Mouse (Mus musculus) cerebellum, adult (tissue): ENCODE data around the gene Tdrd7.
A peak's percentile ranks its signal among the peaks of the same experiment; 100 is the strongest.

ENCODE experiments used
- ATAC-seq: cut with Nextera tagmentation; 2 replicates; pipeline ENCODE4 v1.9.2; 2017; ENCODE audit warnings: mild to moderate bottlenecking, moderate library complexity, mixed read lengths; ENCODE audit not compliant: insufficient number of reproducible peaks, low FRiP score, low TSS enrichment

The Tdrd7 gene

DNA sequence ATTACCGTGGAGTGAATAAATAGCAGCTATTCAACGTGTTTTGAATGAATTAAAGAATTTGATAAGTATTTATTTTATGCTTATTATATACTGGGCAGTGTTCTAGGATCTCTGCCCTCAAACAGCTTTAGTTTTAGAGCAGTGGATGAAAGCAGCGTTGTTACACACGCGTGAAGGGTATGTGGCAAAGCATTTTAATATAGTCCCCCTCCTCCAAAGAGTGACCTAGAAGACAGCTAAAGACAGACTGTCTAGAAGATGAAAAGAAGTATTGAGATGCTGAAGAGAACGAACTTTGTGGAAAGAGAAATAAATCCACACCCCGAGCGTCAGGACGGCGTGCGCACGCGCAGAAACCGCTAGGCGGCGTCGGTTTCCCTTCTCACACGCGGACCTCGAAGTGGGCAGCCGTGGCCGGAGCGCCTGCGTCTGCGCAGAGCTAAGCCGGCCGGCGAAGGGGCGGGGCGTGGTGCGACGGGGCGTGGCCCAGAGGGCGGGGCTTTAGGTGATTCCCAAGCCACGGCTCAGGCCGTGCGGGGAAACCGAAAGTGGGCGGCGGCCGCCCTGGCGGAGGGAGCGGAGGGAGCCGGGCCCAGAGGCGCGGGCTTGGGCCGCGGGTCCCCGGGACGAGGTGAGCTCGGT, 6.8 kb downstream of the Tdrd7 start:
- ATAC-seq: peak; percentile 95

DNA sequence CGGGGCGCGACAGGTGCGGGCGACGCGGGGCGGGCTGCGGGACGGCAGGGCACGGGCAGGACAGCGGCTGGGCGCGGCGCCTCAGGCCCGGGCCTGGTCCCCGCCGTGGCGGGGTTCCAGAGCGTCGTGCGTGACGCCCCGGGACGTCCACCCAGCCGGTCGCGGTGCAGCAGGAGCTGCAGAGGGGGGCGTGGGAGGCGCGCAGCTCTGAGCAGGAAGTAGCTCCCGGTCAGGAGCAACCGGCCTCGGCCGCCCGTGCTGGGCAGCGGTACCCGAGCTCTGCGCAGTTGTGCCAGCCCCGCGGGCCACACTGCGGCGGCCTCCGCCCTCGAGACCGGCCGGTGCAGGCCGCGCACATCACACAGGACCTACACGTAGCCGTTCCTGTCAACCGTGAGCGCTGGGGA, 7.3 kb downstream of the Tdrd7 start:
- ATAC-seq: peak; percentile 78

DNA sequence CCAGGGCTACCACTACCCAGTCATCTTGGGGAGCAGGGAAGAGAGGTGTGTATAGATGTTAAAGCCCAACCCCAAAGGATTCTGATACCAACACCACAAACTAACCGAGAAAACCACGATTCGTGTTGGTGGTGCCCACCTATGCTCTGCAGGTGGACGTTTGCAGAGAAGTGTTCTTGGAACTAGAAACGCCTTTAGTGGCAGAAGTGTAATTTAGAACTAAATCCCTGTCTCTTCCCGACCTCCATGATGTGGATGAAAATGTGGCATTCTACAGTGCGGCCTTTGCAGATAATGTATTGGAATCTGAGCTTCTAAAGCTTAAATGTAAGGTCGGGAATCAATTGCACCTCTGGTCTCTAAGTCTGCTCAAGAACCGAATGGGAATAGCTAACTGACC, 7.8 kb downstream of the Tdrd7 start:
- no peak for ATAC-seq

DNA sequence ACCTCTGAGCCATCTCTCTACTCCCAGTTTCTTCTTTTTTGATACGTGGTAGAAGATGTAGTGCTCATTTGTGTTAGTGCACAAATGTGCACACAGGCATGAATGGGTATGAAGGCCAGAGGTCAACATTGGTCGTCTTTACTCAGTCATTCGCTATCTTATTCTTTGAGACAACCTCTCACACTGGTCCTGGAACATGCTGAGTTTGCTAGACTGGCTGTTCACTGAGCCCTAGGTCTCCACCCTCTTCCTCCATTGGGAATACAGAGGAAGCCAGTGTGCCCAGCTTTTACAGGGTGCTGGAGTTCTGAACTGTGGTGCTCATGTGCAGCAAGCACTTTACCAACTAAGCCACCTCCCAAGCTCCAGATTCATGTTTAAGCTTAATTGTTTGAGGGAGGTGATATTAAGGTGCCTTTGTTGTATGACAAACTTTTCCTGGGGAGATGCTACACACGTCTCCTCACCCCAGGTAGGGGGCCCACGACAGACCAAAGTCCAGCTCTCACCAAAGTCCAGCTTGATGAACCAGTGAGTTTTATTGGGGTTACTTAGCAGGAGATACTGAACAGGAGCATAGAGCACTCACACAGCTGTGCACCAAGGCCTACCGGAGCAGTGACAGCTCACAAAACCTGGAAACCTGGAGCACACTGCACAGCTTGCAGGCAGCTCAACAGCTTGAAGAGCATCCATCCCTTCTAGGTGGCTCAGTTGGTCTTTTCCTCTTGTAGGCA, 12.0 kb downstream of the Tdrd7 start:
- ATAC-seq: no peak

DNA sequence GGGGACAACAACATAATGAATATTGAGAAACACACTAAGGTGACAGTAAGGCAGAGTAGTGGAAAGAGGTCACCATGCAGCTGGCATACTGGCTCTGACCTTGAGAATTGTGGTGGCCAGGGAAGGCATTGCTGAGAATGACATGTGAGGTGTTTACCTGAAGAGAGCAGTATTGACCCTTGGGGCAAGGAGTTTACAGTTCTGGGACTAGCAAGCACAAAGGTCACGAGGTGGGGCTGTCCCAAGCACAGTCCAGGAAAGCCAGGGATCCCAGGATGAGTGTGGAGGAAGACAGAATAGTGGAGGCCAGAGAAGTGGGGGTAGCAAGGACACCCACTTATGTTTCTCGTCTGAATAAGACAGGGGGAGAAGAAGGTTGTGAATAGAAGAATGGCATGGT, 14.8 kb downstream of the Tdrd7 start:
- no peak for ATAC-seq

DNA sequence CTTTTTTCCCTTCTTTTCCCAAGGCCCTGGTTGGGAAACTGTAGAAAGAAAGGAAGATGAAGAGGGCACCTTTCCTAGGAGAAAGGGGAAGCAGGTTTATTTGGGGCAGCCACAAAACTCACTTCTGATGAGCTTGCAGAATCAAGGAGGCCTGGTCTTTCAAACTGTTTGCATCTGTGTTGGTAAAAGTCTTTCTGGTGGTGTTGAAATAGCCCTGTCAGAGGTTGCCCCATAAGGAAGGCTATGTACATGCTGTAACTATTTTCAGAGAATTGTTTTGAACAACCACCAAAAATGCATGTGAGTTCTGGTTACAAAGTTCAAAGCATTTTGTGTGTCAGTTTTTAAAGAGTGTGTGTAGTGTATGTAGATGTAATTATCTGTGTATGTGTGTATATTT, 15.9 kb downstream of the Tdrd7 start:
- no peak for ATAC-seq

DNA sequence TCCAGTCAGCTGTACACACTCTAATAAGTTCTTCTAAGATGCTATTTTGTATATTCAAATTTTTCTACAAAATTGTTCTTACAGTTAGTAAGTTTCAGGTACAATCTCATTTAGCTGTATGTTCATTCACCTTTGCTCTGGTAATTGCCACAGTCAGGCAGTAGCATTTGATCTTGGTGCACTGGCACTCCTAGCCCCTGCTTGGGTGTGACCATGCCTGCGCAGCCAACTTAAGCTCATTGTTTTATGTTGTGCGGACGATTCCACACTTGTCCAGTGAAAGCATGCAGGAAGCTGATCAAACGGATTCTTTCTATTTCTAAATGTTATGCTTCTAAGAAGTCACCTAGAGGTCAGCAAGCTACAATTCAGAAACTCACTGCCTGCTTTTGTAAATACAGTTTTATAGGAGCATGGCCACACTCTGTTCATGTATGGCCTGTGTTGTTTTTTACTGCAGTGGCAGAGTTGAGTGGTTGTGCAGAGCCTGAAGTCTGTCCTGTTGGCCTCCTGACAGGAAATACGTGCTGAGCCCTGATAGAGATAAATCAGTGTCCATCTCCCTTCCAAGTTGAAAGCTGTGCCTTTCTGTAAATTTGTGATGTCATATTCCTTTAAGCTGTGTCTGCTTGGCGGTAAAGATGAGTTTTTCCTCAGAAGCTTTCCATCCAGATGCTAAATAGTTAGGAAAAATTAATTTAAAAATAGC, 25.4 kb downstream of the Tdrd7 start:
- ATAC-seq: no peak

DNA sequence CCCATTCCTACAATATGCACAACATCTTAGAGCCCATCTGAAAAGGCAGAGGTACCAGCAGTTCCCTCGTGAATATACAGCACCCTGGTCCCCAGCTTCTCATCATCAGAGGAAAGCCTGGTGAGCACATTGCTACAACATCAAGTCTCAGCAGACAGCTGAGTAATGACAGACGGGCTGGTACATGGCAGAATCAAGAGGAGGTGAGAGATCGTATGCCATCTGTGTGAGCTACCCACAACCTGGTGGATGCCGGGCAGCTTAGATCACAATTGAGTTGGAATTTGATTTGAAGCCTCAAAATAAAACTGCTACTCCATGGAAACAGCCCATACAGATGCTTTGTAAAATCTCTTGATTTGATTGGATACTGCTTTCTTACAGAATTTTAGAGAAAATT, 33.4 kb downstream of the Tdrd7 start:
- no peak for ATAC-seq

DNA sequence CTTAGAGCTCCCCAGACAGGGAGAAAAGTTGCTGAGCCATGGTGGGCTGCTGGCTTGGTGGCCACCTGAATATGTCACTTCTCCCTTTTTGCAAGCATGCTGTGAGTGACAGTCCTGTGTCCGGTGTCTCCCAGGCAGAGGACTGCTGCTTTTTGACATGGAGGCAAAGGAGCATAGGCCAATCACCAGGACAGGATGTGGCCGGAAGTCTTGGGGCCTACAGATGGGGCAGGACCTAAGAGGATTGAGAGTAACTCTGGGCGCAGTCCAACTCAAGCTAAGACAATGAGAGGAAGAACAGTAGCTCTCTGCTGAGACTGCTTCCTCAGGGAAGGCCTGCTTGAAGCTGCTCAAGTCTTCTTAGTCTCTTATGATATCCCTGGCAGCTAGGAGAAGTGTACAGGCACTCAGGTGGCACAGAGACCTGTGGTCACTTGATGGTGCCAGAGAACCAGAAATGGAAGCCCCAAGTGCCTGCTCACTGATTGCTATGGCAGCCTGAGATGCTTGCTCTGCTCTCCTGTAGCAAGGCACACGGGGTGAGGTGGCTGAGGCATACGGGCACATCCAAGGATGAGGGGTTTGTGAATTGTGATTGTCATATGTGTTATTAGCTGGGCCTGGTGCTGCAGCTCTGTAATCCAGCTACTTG, 43.1 kb downstream of the Tdrd7 start:
- ATAC-seq: no peak

DNA sequence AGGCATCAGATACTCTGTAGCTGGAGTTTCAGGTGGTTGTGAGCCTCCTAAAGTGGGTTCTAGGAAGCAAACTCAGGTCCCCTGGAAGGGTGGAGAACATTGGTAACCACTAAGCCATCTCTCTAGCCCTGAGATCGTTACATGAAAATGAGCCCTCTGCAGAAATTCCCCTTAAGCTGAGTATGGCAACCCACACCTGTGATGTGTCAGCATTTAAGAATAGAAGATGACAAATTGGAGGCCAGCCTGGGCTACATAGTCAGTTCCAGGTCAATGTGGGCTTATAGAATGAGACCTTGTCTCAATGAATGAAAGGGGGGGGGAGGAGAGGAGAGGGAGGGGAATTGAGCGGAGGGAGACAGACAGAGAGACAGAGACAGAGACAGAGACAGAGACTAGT, 46.6 kb downstream of the Tdrd7 start:
- no peak for ATAC-seq

DNA sequence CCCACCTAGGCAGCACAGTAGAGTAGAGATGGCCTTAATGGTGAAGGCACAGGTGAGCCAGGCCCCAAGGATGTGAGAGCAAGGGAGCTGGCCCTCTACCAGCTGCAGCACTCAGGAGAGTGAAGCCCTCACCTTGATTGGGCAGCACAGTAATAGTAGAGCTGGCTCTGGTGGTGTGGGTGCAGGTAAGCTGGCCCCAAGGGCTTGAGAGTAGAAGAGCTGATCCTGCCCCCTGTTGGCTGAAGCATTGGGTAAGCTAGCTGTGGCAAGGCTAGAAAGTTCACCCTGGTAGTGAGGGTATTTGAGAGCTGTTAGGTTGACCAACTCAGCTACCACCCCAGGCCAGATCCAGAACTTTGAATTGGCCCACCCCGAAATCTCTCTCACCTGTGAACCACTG, 50.5 kb downstream of the Tdrd7 start:
- no peak for ATAC-seq

DNA sequence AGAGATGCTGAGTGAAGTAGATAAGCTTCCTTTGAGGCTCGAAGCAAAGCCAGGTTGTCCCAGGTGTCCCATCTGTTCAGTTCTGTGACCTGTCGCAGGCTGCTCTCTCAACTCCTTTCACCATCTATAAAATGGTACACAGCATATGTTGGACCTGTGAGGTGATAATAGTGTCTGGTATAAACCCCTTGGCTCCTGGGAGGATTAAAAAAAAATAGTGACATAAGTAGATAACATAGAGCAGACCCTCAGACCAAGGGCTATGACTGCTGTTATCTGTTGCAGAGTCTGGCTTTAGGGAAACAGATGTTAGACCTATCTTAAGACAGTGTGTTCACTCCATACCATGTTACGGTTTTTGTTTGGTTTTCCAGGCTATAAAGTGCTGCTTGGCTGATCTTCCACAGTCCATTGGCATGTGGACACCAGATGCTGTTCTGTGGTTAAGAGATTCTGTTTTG, 57.9 kb downstream of the Tdrd7 start:
- peak; percentile 56; the same call in 1 of the 2 replicates for ATAC-seq

DNA sequence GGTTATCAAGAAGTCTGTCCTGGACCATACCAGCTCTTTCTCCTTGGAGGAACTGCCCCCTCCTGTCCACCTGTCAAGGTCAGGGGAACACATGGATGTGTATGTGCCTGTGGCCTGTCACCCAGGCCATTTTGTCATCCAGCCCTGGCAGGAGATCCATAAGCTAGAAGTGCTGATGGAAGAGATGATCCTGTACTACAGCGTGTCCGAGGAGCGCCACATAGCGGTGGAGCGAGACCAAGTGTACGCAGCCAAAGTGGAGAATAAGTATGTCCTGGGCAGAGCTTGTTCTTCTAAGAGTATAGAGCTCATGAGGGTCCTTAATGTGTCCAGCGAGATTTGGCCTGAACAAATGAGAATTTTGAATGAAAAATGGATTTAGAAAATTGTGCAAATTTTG, 60.8 kb downstream of the Tdrd7 start:
- ATAC-seq: no peak

DNA sequence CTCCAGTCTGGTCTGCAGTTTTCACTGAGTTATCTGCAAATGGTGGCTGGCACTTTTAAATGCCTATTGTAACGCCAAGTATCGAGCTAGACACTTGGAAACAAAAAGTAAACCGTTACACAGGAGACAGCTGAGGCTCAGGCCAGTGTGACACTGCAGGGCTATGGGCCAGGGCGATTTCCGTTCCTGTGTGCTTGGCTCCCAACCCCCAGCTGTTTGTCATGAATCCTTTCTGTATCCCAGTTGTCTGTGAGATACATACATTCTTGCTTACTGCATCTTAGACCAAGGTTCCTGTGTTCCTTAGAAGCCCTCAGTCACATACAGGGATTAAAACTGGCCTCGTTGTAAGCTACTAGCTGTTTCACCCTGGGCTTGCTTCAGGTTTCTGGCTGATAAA, 63.1 kb downstream of the Tdrd7 start:
- ATAC-seq: no peak

DNA sequence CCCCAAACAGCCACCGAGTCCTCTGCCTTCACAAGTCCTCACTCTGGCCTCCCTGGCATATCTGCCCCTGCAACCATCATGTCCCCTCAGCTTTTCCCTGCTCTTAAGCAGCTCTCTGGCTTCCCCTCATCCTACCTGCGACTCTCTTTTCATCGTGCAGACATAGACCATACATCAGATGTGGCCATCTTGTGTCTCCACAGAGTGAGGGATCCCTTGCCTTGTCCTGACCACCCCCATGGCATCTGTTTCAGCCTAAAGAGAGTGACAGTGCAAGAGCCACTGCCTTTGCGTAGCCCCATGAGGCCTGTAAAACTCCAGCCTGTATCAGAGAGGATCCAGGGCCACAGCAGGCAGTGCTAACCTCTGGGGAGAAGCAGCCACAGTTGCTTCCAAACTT, 63.6 kb downstream of the Tdrd7 start:
- ATAC-seq: no peak

DNA sequence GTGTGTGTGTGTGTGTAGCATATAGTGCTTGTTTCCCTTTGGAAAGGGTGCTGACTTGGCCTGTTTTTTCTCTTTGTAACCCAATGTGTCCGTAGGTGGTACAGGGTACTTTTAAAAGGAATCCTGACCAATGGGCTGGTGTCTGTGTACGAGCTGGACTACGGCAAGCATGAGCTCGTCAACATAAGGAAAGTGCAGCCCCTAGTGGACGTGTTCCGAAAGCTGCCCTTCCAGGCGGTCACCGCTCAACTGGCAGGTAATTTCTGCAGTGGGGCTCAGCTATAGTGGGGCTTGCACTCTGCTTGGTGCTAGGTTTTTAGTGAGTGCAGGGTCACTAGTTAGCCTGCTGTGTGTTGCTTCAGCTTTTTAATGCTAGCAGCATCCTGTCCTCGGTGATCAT, 64.4 kb downstream of the Tdrd7 start:
- no peak for ATAC-seq

DNA sequence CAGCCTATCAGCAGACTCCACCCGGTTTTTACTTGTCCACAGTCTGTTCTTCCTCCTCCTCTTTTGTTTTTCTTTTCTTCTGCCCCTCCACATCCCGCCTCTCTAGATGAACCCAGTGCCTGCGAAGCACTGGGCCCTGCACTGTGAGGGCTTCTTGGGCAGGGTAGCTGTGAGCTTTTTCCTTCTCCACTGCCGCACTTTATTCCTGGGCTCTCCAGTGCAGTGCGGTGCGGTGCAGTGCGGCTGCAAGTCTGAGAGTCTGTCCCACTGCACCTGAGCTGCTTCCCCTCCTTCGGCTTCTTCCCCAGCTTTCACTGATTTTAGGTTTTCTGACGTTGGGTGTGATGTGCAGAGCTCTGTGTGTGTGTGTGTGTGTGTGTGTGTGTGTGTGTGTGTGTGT, 67.3 kb downstream of the Tdrd7 start:
- ATAC-seq: no peak

DNA sequence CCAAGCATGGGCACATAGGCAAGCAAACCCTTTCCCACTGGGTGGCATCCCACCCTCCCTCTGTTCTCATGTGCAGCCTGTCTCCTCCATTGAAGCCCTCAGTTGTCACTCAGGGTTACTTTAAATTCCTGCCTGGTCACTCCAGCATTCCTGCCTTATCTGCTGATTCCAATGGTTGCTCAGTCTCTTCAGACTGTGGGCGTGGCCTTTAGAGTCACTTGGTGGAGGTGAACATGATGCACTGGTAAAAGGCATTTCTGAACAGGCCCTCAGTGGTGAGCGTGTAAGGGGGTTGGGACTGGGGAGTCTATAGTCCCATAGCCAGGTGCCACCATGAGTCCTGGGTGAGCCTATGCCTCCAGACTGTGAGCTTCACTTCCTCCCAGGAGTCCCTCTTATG, 68.1 kb downstream of the Tdrd7 start:
- no peak for ATAC-seq

DNA sequence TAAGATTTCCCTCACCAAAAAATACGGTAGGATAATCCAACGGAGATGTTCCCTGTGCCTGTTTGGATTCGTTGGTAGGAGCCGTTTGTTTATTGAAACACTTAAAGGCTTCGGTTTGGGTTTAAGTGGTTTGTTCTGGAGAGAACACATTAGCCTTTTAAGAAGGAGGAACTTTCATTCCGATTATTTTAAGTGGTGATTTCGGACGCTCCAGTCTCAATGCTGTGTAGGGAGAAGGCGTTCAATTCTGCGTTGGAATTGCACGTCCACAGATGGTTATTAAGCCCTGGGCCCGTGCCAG, 73.4 kb downstream of the Tdrd7 start:
- ATAC-seq: no peak

DNA sequence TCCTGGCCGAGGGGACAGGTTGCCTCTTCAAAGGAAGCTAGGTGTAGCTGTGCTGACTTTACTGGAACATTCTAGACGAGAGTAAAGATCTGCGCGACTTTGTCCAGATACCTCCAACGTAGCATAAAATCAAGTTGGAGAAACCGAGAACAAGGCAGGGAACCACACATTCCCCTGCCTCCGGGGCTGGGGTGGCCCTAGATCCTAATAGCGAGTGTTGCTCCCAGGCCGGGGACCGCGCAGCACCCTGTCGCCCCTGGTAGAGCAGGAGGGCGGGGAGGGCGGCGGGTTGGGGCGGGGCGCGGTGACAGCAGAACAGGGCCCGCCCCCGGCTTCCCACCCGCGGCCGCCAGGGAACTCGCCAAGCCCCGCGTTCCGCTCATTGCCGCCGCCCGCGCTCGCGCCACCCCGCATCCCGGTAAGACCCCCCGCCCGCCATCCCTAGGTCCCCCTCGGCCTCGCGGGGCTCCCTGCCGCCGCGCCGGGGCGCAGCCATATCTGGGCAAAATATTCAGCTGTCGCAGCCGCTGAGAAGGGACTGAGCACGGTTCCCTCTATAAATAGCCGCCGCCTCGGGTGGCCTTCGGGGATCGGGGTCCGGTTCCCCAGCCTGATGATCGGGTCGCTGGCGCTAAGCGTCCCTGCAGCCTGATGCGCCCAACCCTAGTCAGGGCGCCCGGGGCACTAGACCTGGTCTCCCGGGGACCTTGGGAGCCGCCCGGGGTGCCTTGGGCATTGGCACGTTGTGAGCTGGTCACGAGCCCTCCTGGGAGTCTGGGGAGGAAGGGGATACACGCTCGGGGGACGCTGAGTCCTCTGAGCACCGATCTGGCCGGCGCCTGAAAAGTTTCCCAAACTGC, 74.0 kb downstream of the Tdrd7 start, which contains the start of gene Tmod1:
Tmod1 (plus strand) TSS at position 44 of the 860 bp plus-strand sequence.
- peak; percentile 67 for ATAC-seq
